Mouse (Mus musculus) lung, postnatal 0 days (tissue): Measurements from ENCODE around the gene Cog3. TPM values are rescaled to one million over a fixed set of nuclear protein-coding genes. Genes with fewer than 3 reads are reported as not detected.

ENCODE experiments used
- ATAC-seq: fragments of 200-750 bp; cut with Nextera tagmentation; 2 replicates; pipeline ENCODE4 v1.8.0; 2017; ENCODE audit warnings: moderate library complexity
- DNase-seq: peaks from one replicate; pipeline ENCODE4 v3.0.0-alpha.2; 2016; ENCODE audit warnings: low spot score
- H3K27ac ChIP-seq: fragments of 300-500 bp; sonication (generic); 2 replicates; pipeline ENCODE4 v1.5.1; 2014; ENCODE audit warnings: antibody characterized with exemption, mild to moderate bottlenecking, low read length, mixed read lengths
- H3K27me3 ChIP-seq: fragments of 300-500 bp; sonication (generic); replicated peaks from 2 replicates; pipeline ENCODE4 v1.6.1; 2014; ENCODE audit warnings: low read length, mixed read lengths; ENCODE audit not compliant: insufficient read depth
- H3K36me3 ChIP-seq: fragments of 300-500 bp; sonication (generic); 2 replicates; pipeline ENCODE4 v1.6.1; 2014; ENCODE audit warnings: low read length, mixed read lengths; ENCODE audit not compliant: insufficient read depth
- H3K4me1 ChIP-seq: fragments of 300-500 bp; sonication (generic); 2 replicates; pipeline ENCODE4 v1.6.1; 2014; ENCODE audit warnings: antibody characterized with exemption, low read depth, low read length, mixed read lengths; ENCODE audit not compliant: insufficient read depth
- H3K4me2 ChIP-seq: fragments of 300-500 bp; sonication (generic); replicated peaks from 2 replicates; pipeline ENCODE4 v1.6.1; 2014; ENCODE audit warnings: low read depth, mild to moderate bottlenecking, low read length, moderate library complexity, mixed read lengths
- H3K4me3 ChIP-seq: fragments of 300-500 bp; sonication (generic); 2 replicates; pipeline ENCODE4 v1.5.1; 2014; ENCODE audit warnings: low read depth, low read length
- H3K9ac ChIP-seq: fragments of 300-500 bp; sonication (generic); replicated peaks from 2 replicates; pipeline ENCODE4 v1.6.1; 2014; ENCODE audit warnings: low read depth, mild to moderate bottlenecking
- H3K9me3 ChIP-seq: fragments of 300-500 bp; sonication (generic); 2 replicates; pipeline ENCODE4 v1.6.1; 2016; ENCODE audit warnings: low read length, mixed read lengths
- CTCF ChIP-seq: IDR thresholded peaks from 2 replicates; pipeline ENCODE4 v1.5.1; 2016; ENCODE audit warnings: antibody characterized with exemption, mild to moderate bottlenecking
- EP300 ChIP-seq: IDR thresholded peaks from 2 replicates; pipeline ENCODE4 v1.6.1; 2016; ENCODE audit warnings: antibody characterized with exemption, mild to moderate bottlenecking, control low read depth
- WGBS: fragments of 180-500 bp; shearing (Covaris S2); extraction: QIAGEN DNeasy Blood & Tissue Kit; methylation state at CpG from one replicate; pipeline ENCODE4 v1.1.7; 2014; 5-methylcytosine and 5-hydroxymethylcytosine counted together
- polyA plus RNA-seq: library from polyadenylated mRNA; unstranded; fragments of >200 nt; fragmentation: Nextera tagmentation; extraction: Ambion mirVana; gene quantifications from 2 replicates; pipeline ENCODE4 v1.2.1, GENCODE M21; 2015

Gene Cog3
- polyA plus RNA-seq, 1 experiment from 2014 or later, result 13.4 TPM

- 0 out of 2 replicates have a peak, but pooled peaks cover 3% of the 10 kb centered on the region for H3K36me3 ChIP-seq
- H3K4me1 ChIP-seq, result no peaks in the 10 kb centered on the region
- H3K9ac ChIP-seq, result no peak overlapping the region
- no peaks in the 10 kb centered on the region for H3K9me3 ChIP-seq
- DNase-seq (peak; percentile 88), ATAC-seq (peak; percentile 91)
- no peak overlapping the region for H3K4me3 ChIP-seq
- TF ChIP-seq EP300, result no peak
- peak; percentile 94 for TF ChIP-seq CTCF
- no peak overlapping the region for H3K27ac ChIP-seq
- 42% methylated on average over 17 of the region's 17 CpGs for WGBS
- H3K4me2 ChIP-seq, result peak overlapping the region; percentile 47
- H3K27me3 ChIP-seq, result no peaks in the 10 kb centered on the region
Measured at GRCm38 (mm10) chr14:75767492-75768274, 13.4 kb upstream of the Cog3 start.

DNA sequence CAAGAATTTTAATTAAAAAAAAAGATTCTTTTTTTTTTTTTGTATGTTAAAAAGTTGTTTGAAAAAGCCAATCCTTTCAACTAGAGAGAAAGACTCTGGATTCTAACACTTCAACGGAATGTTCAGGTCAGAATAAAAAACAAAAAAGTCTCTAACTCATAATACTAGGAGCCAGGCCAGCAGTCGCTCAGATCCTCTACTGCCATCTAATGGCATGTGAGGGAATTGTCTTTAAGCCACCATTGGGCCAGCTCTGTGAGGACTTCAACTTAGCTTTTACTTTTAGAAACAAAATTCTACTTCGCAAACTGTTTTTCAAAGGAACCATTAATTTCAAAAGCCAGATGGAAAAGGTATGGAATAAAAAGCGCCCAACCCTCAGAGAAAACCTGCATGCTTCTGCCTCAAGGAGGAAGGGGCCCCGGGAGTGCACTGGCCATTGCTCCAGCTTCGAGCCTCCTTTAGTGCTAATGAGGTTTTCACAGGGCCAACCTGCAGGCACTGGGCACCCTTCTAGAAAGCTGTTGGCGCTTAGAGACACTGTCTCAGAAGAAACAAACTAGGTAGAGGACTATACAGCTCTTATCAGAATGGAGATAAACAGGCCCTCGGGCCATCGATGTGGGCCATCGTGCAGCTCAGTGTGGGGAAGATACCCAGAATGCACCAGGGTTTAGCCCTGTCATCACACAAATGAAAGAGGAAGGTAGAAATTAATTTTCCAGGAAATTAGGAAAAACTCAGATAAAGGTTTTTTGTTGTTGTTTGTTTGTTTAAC lies 6.9 kb upstream of the Cog3 start:
- H3K9ac ChIP-seq, result no peak overlapping the region
- H3K9me3 ChIP-seq, result no peaks in the 10 kb centered on the region
- no peaks in the 10 kb centered on the region for H3K27me3 ChIP-seq
- TF ChIP-seq CTCF (peak; percentile 86), EP300 (no peak)
- H3K27ac ChIP-seq, result no peak overlapping the region
- ATAC-seq (peak; percentile 57), DNase-seq (peak; percentile 73)
- no peak overlapping the region for H3K4me2 ChIP-seq
- H3K4me3 ChIP-seq, result no peak overlapping the region
- no peaks in the 10 kb centered on the region for H3K4me1 ChIP-seq
- no peaks in the 10 kb centered on the region for H3K36me3 ChIP-seq
- WGBS, result 56% methylated on average over 10 of the region's 10 CpGs

- ATAC-seq (no peak), DNase-seq (no peak)
- H3K9me3 ChIP-seq, result no peaks in the 10 kb centered on the region
- 63% methylated on average over 7 of the region's 7 CpGs for WGBS
- H3K4me3 ChIP-seq, result no peak overlapping the region
- no peak overlapping the region for H3K27ac ChIP-seq
- H3K27me3 ChIP-seq, result no peaks in the 10 kb centered on the region
- TF ChIP-seq CTCF (no peak), EP300 (no peak)
- H3K36me3 ChIP-seq, result no peaks in the 10 kb centered on the region
- no peak overlapping the region for H3K4me2 ChIP-seq
- peaks cover 1% of the 10 kb centered on the region; the same call in 1 of the 2 replicates for H3K4me1 ChIP-seq
- no peak overlapping the region for H3K9ac ChIP-seq
Measured at GRCm38 (mm10) chr14:75758401-75758800, 4.1 kb upstream of the Cog3 start.

- WGBS, result 53% methylated on average over 2 of the region's 2 CpGs
- no peak for TF ChIP-seq CTCF
- TF ChIP-seq EP300, result no peak
Measured at GRCm38 (mm10) chr14:75757821-75758220, 3.5 kb upstream of the Cog3 start.

GRCm38 (mm10) chr14:75756971-75757370 lies 2.7 kb upstream of the Cog3 start:
- no peak overlapping the region for H3K4me3 ChIP-seq
- DNase-seq (no peak), ATAC-seq (no peak)
- no peak overlapping the region for H3K27ac ChIP-seq
- WGBS, result 78% methylated on average over 6 of the region's 6 CpGs
- H3K4me2 ChIP-seq, result no peak overlapping the region
- H3K4me1 ChIP-seq, result peaks cover 11% of the 10 kb centered on the region
- no peak for TF ChIP-seq CTCF
- TF ChIP-seq EP300, result no peak
- H3K27me3 ChIP-seq, result no peaks in the 10 kb centered on the region
- no peak overlapping the region for H3K9ac ChIP-seq
- H3K36me3 ChIP-seq, result no peaks in the 10 kb centered on the region
- H3K9me3 ChIP-seq, result no peaks in the 10 kb centered on the region

More at GRCm38 (mm10) chr14:75757821-75758220, 3.5 kb upstream of the Cog3 start:
- Histone ChIP-seq H3K4me3 (no peak overlapping the region), H3K9me3 (no peaks in the 10 kb centered on the region), H3K36me3 (no peaks in the 10 kb centered on the region), H3K27me3 (no peaks in the 10 kb centered on the region), H3K4me2 (no peak overlapping the region), H3K9ac (no peak overlapping the region), H3K27ac (no peak overlapping the region), H3K4me1 (peaks cover 7% of the 10 kb centered on the region)
- DNase-seq, result no peak
- ATAC-seq, result no peak

- TF ChIP-seq EP300 (no peak), CTCF (no peak)
- DNase-seq, result peak; percentile 24
- Histone ChIP-seq H3K4me1 (peaks cover 11% of the 10 kb centered on the region), H3K9ac (no peak overlapping the region), H3K27ac (no peak overlapping the region), H3K27me3 (no peaks in the 10 kb centered on the region), H3K4me2 (peak overlapping the region; percentile 66), H3K4me3 (peak overlapping the region; percentile 92; the same call in 1 of the 2 replicates), H3K9me3 (no peaks in the 10 kb centered on the region), H3K36me3 (no peaks in the 10 kb centered on the region)
- ATAC-seq, result no peak
- WGBS, result 28% methylated on average over 8 of the region's 8 CpGs
Measured at GRCm38 (mm10) chr14:75753206-75753605, 1.1 kb downstream of the Cog3 start.
